Mouse (Mus musculus): ENCODE measurements around the gene Krt1. TPM values are rescaled to one million over a fixed set of nuclear protein-coding genes. Genes with fewer than 3 reads are reported as not detected.

Gene Krt1
- polyA plus RNA-seq, 1 experiment from 2014 or later: 0.28 TPM

DNA sequence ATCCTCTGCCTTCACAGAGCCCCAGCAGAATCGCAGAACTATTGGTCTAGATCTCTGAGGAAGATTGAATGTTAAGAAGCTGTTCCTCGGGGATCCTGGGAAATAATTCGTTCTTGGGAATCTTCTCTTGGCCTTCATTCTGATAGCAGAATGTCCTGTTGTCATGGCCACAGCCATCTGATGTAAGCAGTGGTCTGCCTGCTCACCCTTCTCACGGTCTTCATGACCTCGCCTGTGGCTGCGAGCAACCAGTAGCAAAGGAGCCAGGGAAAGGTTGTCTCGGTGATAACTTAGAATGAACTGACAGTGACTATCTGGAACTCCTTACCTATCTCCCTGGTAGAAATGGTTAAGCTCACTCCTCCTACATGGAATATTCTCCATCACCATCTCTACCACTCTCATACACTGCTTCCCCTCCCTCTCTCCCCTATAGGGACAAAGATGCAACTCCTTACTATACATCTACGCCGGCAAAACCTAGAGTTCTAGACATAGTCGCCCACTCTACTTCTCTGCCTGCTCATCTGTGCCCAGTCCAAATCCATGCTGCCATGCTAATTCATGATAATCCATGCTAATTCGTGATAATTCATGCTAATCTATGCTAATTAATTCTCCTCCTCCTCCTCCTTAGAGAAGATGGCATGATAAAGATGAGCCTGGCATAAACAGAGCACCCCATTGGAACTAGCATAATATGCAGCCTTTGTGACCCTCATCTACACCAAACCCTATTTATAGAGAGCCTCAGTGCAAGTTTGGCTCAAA, 47.4 kb downstream of the Krt1 start:
- H3K27ac ChIP-seq (replicated peaks): no peak overlapping the region
- H3K4me2 ChIP-seq: no peak overlapping the region
- no peak for ATAC-seq (ENCODE audit: extremely low read depth, insufficient number of reproducible peaks, low FRiP score, low TSS enrichment)
- H3K9me3 ChIP-seq: no peaks in the 10 kb centered on the region
- H3K4me1 ChIP-seq: no peaks in the 10 kb centered on the region
- H3K36me3 ChIP-seq: no peaks in the 10 kb centered on the region
- H3K27me3 ChIP-seq (replicated peaks): peaks cover 54% of the 10 kb centered on the region
- H3K9ac ChIP-seq: no peak overlapping the region
- WGBS: 74% methylated on average over 11 of the region's 11 CpGs
- H3K4me3 ChIP-seq: no peak overlapping the region

DNA sequence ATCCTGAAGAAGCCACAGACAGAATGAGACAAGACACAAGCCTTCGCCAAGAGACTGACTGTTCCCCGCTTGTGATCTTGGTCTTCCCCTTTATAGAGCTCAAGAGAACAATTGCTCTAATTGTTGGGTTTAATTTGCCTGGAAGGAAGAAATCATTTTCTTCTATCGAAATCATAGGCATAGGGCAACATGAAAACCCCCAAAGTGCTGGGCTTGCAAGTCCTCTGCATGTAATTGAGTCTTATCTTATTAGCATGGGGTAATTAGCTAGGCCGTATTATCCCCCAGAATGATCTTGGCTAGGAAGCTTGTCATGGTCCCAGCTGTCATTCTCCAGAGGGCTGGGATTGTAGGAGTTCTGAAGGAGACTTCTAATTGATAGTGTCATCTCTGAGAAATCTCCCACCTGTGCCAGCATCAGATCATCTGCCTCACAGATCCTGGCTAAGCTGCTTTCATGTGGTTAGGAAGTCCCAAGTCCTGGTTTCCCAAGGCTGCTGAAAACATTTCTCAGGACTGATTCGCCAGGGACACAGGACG, 48.2 kb downstream of the Krt1 start, which contains the start of gene Krt73:
Gene Krt73, minus strand, starts transcription at position 51 of the 540 bp plus-strand sequence.
- no peak for ATAC-seq (ENCODE audit: extremely low read depth, insufficient number of reproducible peaks, low FRiP score, low TSS enrichment)
- no peaks in the 10 kb centered on the region for H3K36me3 ChIP-seq
- 68% methylated on average over 6 of the region's 6 CpGs for WGBS
- H3K4me1 ChIP-seq: no peaks in the 10 kb centered on the region
- H3K4me2 ChIP-seq: no peak within 1 kb of the TSS
- H3K27me3 ChIP-seq (replicated peaks): peaks cover 61% of the 10 kb centered on the region
- no peak within 1 kb of the TSS for H3K27ac ChIP-seq (replicated peaks)
- H3K9ac ChIP-seq: no peak within 1 kb of the TSS
- H3K9me3 ChIP-seq: no peaks in the 10 kb centered on the region
- H3K4me3 ChIP-seq: no peak within 1 kb of the TSS

Small RNAs within 50 kb of the gene (microRNA-seq; reads per million reads assigned to microRNA genes)
- not detected for gene Gm44356

Other genes starting within 250 kb of the Krt1 start
- not detected in 2 replicates for gene Gm5414, start 222.6 kb downstream of the Krt1 start, polyA plus RNA-seq (2015; fragmentation: Nextera tagmentation; extraction: Ambion mirVana)
- gene Gm5478, start 203.4 kb downstream of the Krt1 start, polyA plus RNA-seq (2015; fragmentation: Nextera tagmentation; extraction: Ambion mirVana): not detected in 2 replicates
- gene Krt6b, start 170.5 kb downstream of the Krt1 start, polyA plus RNA-seq (2015; fragmentation: Nextera tagmentation; extraction: Ambion mirVana): not detected in 2 replicates
- not detected in 2 replicates for gene Krt6a, start 156.5 kb downstream of the Krt1 start, polyA plus RNA-seq (2015; fragmentation: Nextera tagmentation; extraction: Ambion mirVana)
- gene Krt5, start 137.9 kb downstream of the Krt1 start, polyA plus RNA-seq (2015; fragmentation: Nextera tagmentation; extraction: Ambion mirVana): 0.59 and 3.6 TPM in 2 replicates
- not detected in 2 replicates for gene Krt71, start 107.7 kb downstream of the Krt1 start, polyA plus RNA-seq (2015; fragmentation: Nextera tagmentation; extraction: Ambion mirVana)
- gene Krt72, start 64.3 kb downstream of the Krt1 start, polyA plus RNA-seq (2015; fragmentation: Nextera tagmentation; extraction: Ambion mirVana): not detected in 2 replicates
- not detected in 2 replicates for gene Krt73, start 48.4 kb downstream of the Krt1 start, polyA plus RNA-seq (2015; fragmentation: Nextera tagmentation; extraction: Ambion mirVana)
- not detected in 2 replicates for gene Krt2, start 32.6 kb downstream of the Krt1 start, polyA plus RNA-seq (2015; fragmentation: Nextera tagmentation; extraction: Ambion mirVana)
- gene Krt77, start 18.9 kb upstream of the Krt1 start, polyA plus RNA-seq (2015; fragmentation: Nextera tagmentation; extraction: Ambion mirVana): not detected in 2 replicates
- not detected in 2 replicates for gene Krt76, start 42.1 kb upstream of the Krt1 start, polyA plus RNA-seq (2015; fragmentation: Nextera tagmentation; extraction: Ambion mirVana)
- gene Krt4, start 73.9 kb upstream of the Krt1 start, polyA plus RNA-seq (2015; fragmentation: Nextera tagmentation; extraction: Ambion mirVana): 0.06 and 0.07 TPM in 2 replicates
- gene Krt79, start 89.5 kb upstream of the Krt1 start, polyA plus RNA-seq (2015; fragmentation: Nextera tagmentation; extraction: Ambion mirVana): 0.45 and 0.56 TPM in 2 replicates
- not detected in 2 replicates for gene Krt78, start 103.5 kb upstream of the Krt1 start, polyA plus RNA-seq (2015; fragmentation: Nextera tagmentation; extraction: Ambion mirVana)
- gene Krt8, start 153.7 kb upstream of the Krt1 start, polyA plus RNA-seq (2015; fragmentation: Nextera tagmentation; extraction: Ambion mirVana): 21.7 and 24.9 TPM in 2 replicates
- 34.6 and 36.0 TPM in 2 replicates for gene Krt18, start 177.4 kb upstream of the Krt1 start, polyA plus RNA-seq (2015; fragmentation: Nextera tagmentation; extraction: Ambion mirVana)
- 65.7 and 72.3 TPM in 2 replicates for gene Eif4b, start 223.0 kb upstream of the Krt1 start, polyA plus RNA-seq (2015; fragmentation: Nextera tagmentation; extraction: Ambion mirVana)
- 26.3 and 32.5 TPM in 2 replicates for gene Tns2, start 249.6 kb upstream of the Krt1 start, polyA plus RNA-seq (2015; fragmentation: Nextera tagmentation; extraction: Ambion mirVana)

Data from heart, embryonic 13.5 days (tissue).